Comparison of ENCODE assay signal across 23 mouse cellular contexts in genomic region chr8:124943801-124944200, GRCm38 (mm10). TPM values are rescaled to one million over a fixed set of nuclear protein-coding genes. Genes with fewer than 3 reads are reported as not detected.
DNase-seq lines count a peak whose midpoint lies in the region; ATAC-seq lines count a peak whose summit lies in the region.
"Had no signal": no experiment of that assay in that cellular context is flagged by ENCODE, and none has a peak within 500 bp of the region (broad histone marks: within the 10 kb centered on the region; RNA-seq: fewer than 3 reads in every experiment).

No protein-coding gene starts in this region.

- no peaks in the 10 kb centered on the region for H3K27me3 ChIP-seq in forebrain, embryonic 12.5 days
- no peaks in the 10 kb centered on the region for H3K27me3 ChIP-seq in forebrain, embryonic 13.5 days
- no peaks in the 10 kb centered on the region for H3K27me3 ChIP-seq in heart, embryonic 13.5 days (replicated peaks)
- H3K27me3 ChIP-seq in heart, embryonic 12.5 days (replicated peaks): no peaks in the 10 kb centered on the region
- H3K27me3 ChIP-seq in neural tube, embryonic 13.5 days: no peaks in the 10 kb centered on the region
- H3K27me3 ChIP-seq: heart, embryonic 15.5 days; intestine, embryonic 15.5 days; Patski had no signal

- peaks cover 23% of the 10 kb centered on the region for H3K36me3 ChIP-seq in forebrain, embryonic 12.5 days (replicated peaks)
- H3K36me3 ChIP-seq in forebrain, embryonic 13.5 days (ENCODE audit: poor library complexity, severe bottlenecking): peaks cover 31% of the 10 kb centered on the region
- peaks cover 36% of the 10 kb centered on the region for H3K36me3 ChIP-seq in heart, embryonic 13.5 days
- H3K36me3 ChIP-seq in heart, embryonic 12.5 days: peaks cover 19% of the 10 kb centered on the region
- H3K36me3 ChIP-seq in neural tube, embryonic 13.5 days: peaks cover 22% of the 10 kb centered on the region

- H3K4me1 ChIP-seq in forebrain, embryonic 12.5 days: peaks cover 36% of the 10 kb centered on the region
- peaks cover 44% of the 10 kb centered on the region for H3K4me1 ChIP-seq in forebrain, embryonic 13.5 days
- peaks cover 67% of the 10 kb centered on the region for H3K4me1 ChIP-seq in heart, embryonic 13.5 days
- H3K4me1 ChIP-seq in heart, embryonic 12.5 days (replicated peaks): peaks cover 50% of the 10 kb centered on the region
- H3K4me1 ChIP-seq in neural tube, embryonic 13.5 days (replicated peaks): peaks cover 46% of the 10 kb centered on the region
- peaks cover 19% of the 10 kb centered on the region for H3K4me1 ChIP-seq in brown adipose tissue, adult 24 weeks (ENCODE audit: control insufficient read depth, insufficient read depth, insufficient read length, low read length)

- no peak overlapping the region for H3K4me2 ChIP-seq in forebrain, embryonic 12.5 days
- H3K4me2 ChIP-seq in forebrain, embryonic 13.5 days: no peak overlapping the region
- 0 out of 2 replicates have a peak overlapping the region, but pooled peaks have one; percentile 5 for H3K4me2 ChIP-seq in heart, embryonic 13.5 days
- H3K4me2 ChIP-seq in heart, embryonic 12.5 days: no peak overlapping the region
- H3K4me2 ChIP-seq in neural tube, embryonic 13.5 days: peak overlapping the region; percentile 1; the same call in 1 of the 2 replicates
- H3K4me2 ChIP-seq: heart, embryonic 15.5 days; intestine, embryonic 15.5 days had no signal

- no peak for ATAC-seq in forebrain, embryonic 12.5 days (ENCODE audit: low FRiP score)
- no peak for ATAC-seq in forebrain, embryonic 13.5 days
- ATAC-seq in heart, embryonic 13.5 days (ENCODE audit: extremely low read depth, insufficient number of reproducible peaks, low FRiP score, low TSS enrichment): no peak
- no peak for ATAC-seq in heart, embryonic 12.5 days (ENCODE audit: insufficient number of reproducible peaks, low FRiP score)
- ATAC-seq in neural tube, embryonic 13.5 days (ENCODE audit: low read depth): no peak
- no peak for ATAC-seq in erythroid progenitor cell, adult 5-6 weeks (replicated peaks; ENCODE audit: low FRiP score, poor library complexity, severe bottlenecking)
- ATAC-seq: forebrain, embryonic 16.5 days; hindbrain, embryonic 16.5 days; intestine, embryonic 15.5 days; Patski had no signal

- 0 out of 2 replicates have a peak overlapping the region, but pooled peaks have one; percentile 1 for H3K27ac ChIP-seq in forebrain, embryonic 12.5 days
- H3K27ac ChIP-seq in forebrain, embryonic 13.5 days: no peak overlapping the region
- no peak overlapping the region for H3K27ac ChIP-seq in heart, embryonic 13.5 days (replicated peaks)
- no peak overlapping the region for H3K27ac ChIP-seq in heart, embryonic 12.5 days (ENCODE audit: poor library complexity, severe bottlenecking)
- no peak overlapping the region for H3K27ac ChIP-seq in neural tube, embryonic 13.5 days (replicated peaks)
- peak overlapping the region; percentile 19; the same call in 1 of the 2 replicates for H3K27ac ChIP-seq in brown adipose tissue, adult 24 weeks (replicated peaks; ENCODE audit: low read depth, low read length)
- H3K27ac ChIP-seq: heart, embryonic 10.5 days; heart, embryonic 15.5 days; intestine, embryonic 15.5 days had no signal

- H3K4me3 ChIP-seq in forebrain, embryonic 12.5 days (replicated peaks): no peak overlapping the region
- H3K4me3 ChIP-seq in forebrain, embryonic 13.5 days: no peak overlapping the region
- H3K4me3 ChIP-seq in heart, embryonic 13.5 days: no peak overlapping the region
- H3K4me3 ChIP-seq in heart, embryonic 12.5 days: no peak overlapping the region
- no peak overlapping the region for H3K4me3 ChIP-seq in neural tube, embryonic 13.5 days
- H3K4me3 ChIP-seq in brown adipose tissue, adult 24 weeks (ENCODE audit: insufficient read depth, low read depth, low read length): peak overlapping the region; percentile 0; the same call in 1 of the 2 replicates
- H3K4me3 ChIP-seq: heart, embryonic 15.5 days; intestine, embryonic 15.5 days had no signal

- H3K9ac ChIP-seq in forebrain, embryonic 12.5 days: no peak overlapping the region
- H3K9ac ChIP-seq in forebrain, embryonic 13.5 days: no peak overlapping the region
- no peak overlapping the region for H3K9ac ChIP-seq in heart, embryonic 13.5 days
- no peak overlapping the region for H3K9ac ChIP-seq in heart, embryonic 12.5 days
- no peak overlapping the region; the same call in 1 of the 2 replicates for H3K9ac ChIP-seq in neural tube, embryonic 13.5 days
- H3K9ac ChIP-seq: heart, embryonic 15.5 days; intestine, embryonic 15.5 days had no signal

- no peak for DNase-seq in neural tube, embryonic 10.5 days (ENCODE audit: extremely low spot score, low spot score)
- DNase-seq: adrenal gland, postnatal 10 days; adrenal gland, postnatal 36 days; cerebellum, adult 8-10 months; cerebellum, postnatal 10 days; cerebellum, postnatal 36 days; gastrocnemius, postnatal 14 days; heart, postnatal 10 days; heart, postnatal 4 days; kidney, adult 18-20 months had no signal

- no peaks in the 10 kb centered on the region for H3K9me3 ChIP-seq in forebrain, embryonic 12.5 days
- H3K9me3 ChIP-seq in forebrain, embryonic 13.5 days (replicated peaks): no peaks in the 10 kb centered on the region
- H3K9me3 ChIP-seq in heart, embryonic 13.5 days: no peaks in the 10 kb centered on the region
- H3K9me3 ChIP-seq in heart, embryonic 12.5 days (replicated peaks): no peaks in the 10 kb centered on the region
- H3K9me3 ChIP-seq in neural tube, embryonic 13.5 days: no peaks in the 10 kb centered on the region
- H3K9me3 ChIP-seq: heart, embryonic 10.5 days; heart, embryonic 15.5 days; intestine, embryonic 15.5 days had no signal

- WGBS in forebrain, embryonic 12.5 days: 91% methylated on average over 6 of the region's 6 CpGs
- 83% methylated on average over 6 of the region's 6 CpGs for WGBS in forebrain, embryonic 13.5 days
- WGBS in heart, embryonic 13.5 days: 92% methylated on average over 6 of the region's 6 CpGs
- 93% methylated on average over 6 of the region's 6 CpGs for WGBS in heart, embryonic 12.5 days
- WGBS in neural tube, embryonic 13.5 days: 89% methylated on average over 6 of the region's 6 CpGs

RNA-seq across cellular contexts. Expression of gene Egln1, which starts 5.3 kb away (rescaled TPM):
- 19.5 and 20.0 TPM in 2 replicates for polyA plus RNA-seq in forebrain, embryonic 12.5 days (2016; fragmentation: Nextera tagmentation; extraction: Ambion mirVana)
- polyA plus RNA-seq in forebrain, embryonic 13.5 days (2015; fragmentation: Nextera tagmentation; extraction: Ambion mirVana): 18.0 and 18.7 TPM in 2 replicates
- 13.5 and 15.0 TPM in 2 replicates for polyA plus RNA-seq in heart, embryonic 13.5 days (2015; fragmentation: Nextera tagmentation; extraction: Ambion mirVana)
- polyA plus RNA-seq in heart, embryonic 12.5 days (2016; fragmentation: Nextera tagmentation; extraction: Ambion mirVana): 16.5 and 18.6 TPM in 2 replicates
- 15.7 and 18.0 TPM in 2 replicates for polyA plus RNA-seq in neural tube, embryonic 13.5 days (2015; fragmentation: Nextera tagmentation; extraction: Ambion mirVana)
- polyA plus RNA-seq in brown adipose tissue, adult 24 weeks (2012; ENCODE audit: insufficient read depth, insufficient read length, missing spikeins): 134 and 142 TPM in 2 replicates
- total RNA-seq in erythroid progenitor cell, adult 5-6 weeks (2015; ENCODE audit: low replicate concordance): 2.5 and 5.4 TPM in 2 replicates
- total RNA-seq in erythroid progenitor cell, adult 5-6 weeks (2017; ENCODE audit: low replicate concordance): 2.2 and 2.9 TPM in 2 replicates

RNA-seq across cellular contexts. Expression of gene Sprtn, which starts 46.1 kb away (rescaled TPM):
- 12.8 and 14.5 TPM in 2 replicates for polyA plus RNA-seq in forebrain, embryonic 12.5 days (2016; fragmentation: Nextera tagmentation; extraction: Ambion mirVana)
- polyA plus RNA-seq in forebrain, embryonic 13.5 days (2015; fragmentation: Nextera tagmentation; extraction: Ambion mirVana): 9.6 and 9.8 TPM in 2 replicates
- polyA plus RNA-seq in heart, embryonic 13.5 days (2015; fragmentation: Nextera tagmentation; extraction: Ambion mirVana): 6.8 and 7.1 TPM in 2 replicates
- 10.4 and 10.9 TPM in 2 replicates for polyA plus RNA-seq in heart, embryonic 12.5 days (2016; fragmentation: Nextera tagmentation; extraction: Ambion mirVana)
- 8.5 and 11.4 TPM in 2 replicates for polyA plus RNA-seq in neural tube, embryonic 13.5 days (2015; fragmentation: Nextera tagmentation; extraction: Ambion mirVana)
- polyA plus RNA-seq in brown adipose tissue, adult 24 weeks (2012; ENCODE audit: insufficient read depth, insufficient read length, missing spikeins): 10.2 and 14.9 TPM in 2 replicates
- total RNA-seq in erythroid progenitor cell, adult 5-6 weeks (2015; ENCODE audit: low replicate concordance): 15.9 and 17.7 TPM in 2 replicates
- total RNA-seq in erythroid progenitor cell, adult 5-6 weeks (2017; ENCODE audit: low replicate concordance): 16.6 and 20.2 TPM in 2 replicates

RNA-seq across cellular contexts. Expression of gene Exoc8, which starts 46.3 kb away (rescaled TPM):
- 15.0 and 15.3 TPM in 2 replicates for polyA plus RNA-seq in forebrain, embryonic 12.5 days (2016; fragmentation: Nextera tagmentation; extraction: Ambion mirVana)
- 10.3 and 11.1 TPM in 2 replicates for polyA plus RNA-seq in forebrain, embryonic 13.5 days (2015; fragmentation: Nextera tagmentation; extraction: Ambion mirVana)
- 5.9 and 6.2 TPM in 2 replicates for polyA plus RNA-seq in heart, embryonic 13.5 days (2015; fragmentation: Nextera tagmentation; extraction: Ambion mirVana)
- 10.1 and 10.3 TPM in 2 replicates for polyA plus RNA-seq in heart, embryonic 12.5 days (2016; fragmentation: Nextera tagmentation; extraction: Ambion mirVana)
- polyA plus RNA-seq in neural tube, embryonic 13.5 days (2015; fragmentation: Nextera tagmentation; extraction: Ambion mirVana): 12.9 and 13.8 TPM in 2 replicates
- polyA plus RNA-seq in brown adipose tissue, adult 24 weeks (2012; ENCODE audit: insufficient read depth, insufficient read length, missing spikeins): 9.7 and 13.5 TPM in 2 replicates
- 1.8 and 7.1 TPM in 2 replicates for total RNA-seq in erythroid progenitor cell, adult 5-6 weeks (2015; ENCODE audit: low replicate concordance)
- 7.9 and 11.4 TPM in 2 replicates for total RNA-seq in erythroid progenitor cell, adult 5-6 weeks (2017; ENCODE audit: low replicate concordance)

Comparison
In these comparisons a context has a peak if more than half of its experiments do, and no peak if none do; other contexts are left out.
1. H3K27ac ChIP-seq: peak in forebrain, embryonic 12.5 days (single experiment) and brown adipose tissue, adult 24 weeks (single experiment); none in forebrain, embryonic 13.5 days (single experiment), heart, embryonic 13.5 days (single experiment), heart, embryonic 12.5 days (single experiment) and neural tube, embryonic 13.5 days (single experiment).
2. H3K4me2 ChIP-seq: peak in heart, embryonic 13.5 days (single experiment) and neural tube, embryonic 13.5 days (single experiment); none in forebrain, embryonic 12.5 days (single experiment), forebrain, embryonic 13.5 days (single experiment) and heart, embryonic 12.5 days (single experiment).